Mouse (Mus musculus) heart, postnatal 0 days (tissue): Measurements from ENCODE around the gene Top3a. TPM values are rescaled to one million over a fixed set of nuclear protein-coding genes. Genes with fewer than 3 reads are reported as not detected.

Experiments used
- ATAC-seq: fragments of 200-750 bp; cut with Nextera tagmentation; 2 replicates; pipeline ENCODE4 v1.8.0; 2017; ENCODE audit warnings: low read depth, moderate number of reproducible peaks, moderate library complexity; ENCODE audit not compliant: insufficient read depth
- DNase-seq: peaks from one replicate; pipeline ENCODE4 v3.0.0-alpha.2; 2016; ENCODE audit warnings: low spot score
- H3K27ac ChIP-seq: fragments of 300-500 bp; sonication (generic); 2 replicates; pipeline ENCODE4 v1.5.1; 2014; ENCODE audit warnings: low read depth, mild to moderate bottlenecking
- H3K27me3 ChIP-seq: fragments of 300-500 bp; sonication (generic); 2 replicates; pipeline ENCODE4 v1.6.1; 2014; ENCODE audit warnings: low read length, mixed read lengths; ENCODE audit not compliant: control insufficient read depth, insufficient read depth
- H3K36me3 ChIP-seq: fragments of 300-500 bp; sonication (generic); replicated peaks from 2 replicates; pipeline ENCODE4 v1.6.1; 2014; ENCODE audit warnings: low read length, mixed read lengths; ENCODE audit not compliant: control insufficient read depth, insufficient read depth
- H3K4me1 ChIP-seq: fragments of 300-500 bp; sonication (generic); 2 replicates; pipeline ENCODE4 v1.6.1; 2014; ENCODE audit warnings: antibody characterized with exemption; ENCODE audit not compliant: control insufficient read depth, insufficient read depth
- H3K4me2 ChIP-seq: fragments of 300-500 bp; sonication (generic); 2 replicates; pipeline ENCODE4 v1.6.1; 2014; ENCODE audit warnings: low read depth, mild to moderate bottlenecking, low read length, moderate library complexity
- H3K4me3 ChIP-seq: fragments of 300-500 bp; sonication (generic); 2 replicates; pipeline ENCODE4 v1.5.1; 2014; ENCODE audit warnings: low read depth, low read length
- H3K9ac ChIP-seq: fragments of 300-500 bp; sonication (generic); replicated peaks from 2 replicates; pipeline ENCODE4 v1.6.1; 2014; ENCODE audit warnings: low read depth, low read length, mixed read lengths
- H3K9me3 ChIP-seq: fragments of 300-500 bp; sonication (generic); replicated peaks from 2 replicates; pipeline ENCODE4 v1.6.1; 2016; ENCODE audit warnings: low read length; ENCODE audit not compliant: control insufficient read depth
- CTCF ChIP-seq: IDR thresholded peaks from 2 replicates; pipeline ENCODE4 v1.5.1; 2016; ENCODE audit warnings: antibody characterized with exemption, control low read depth, low read depth
- EP300 ChIP-seq: IDR thresholded peaks from 2 replicates; pipeline ENCODE4 v1.6.1; 2016; ENCODE audit warnings: antibody characterized with exemption, low read depth
- WGBS: fragments of 180-500 bp; shearing (Covaris S2); extraction: QIAGEN DNeasy Blood & Tissue Kit; methylation state at CpG from one replicate; pipeline ENCODE4 v1.1.7; 2014; 5-methylcytosine and 5-hydroxymethylcytosine counted together
- polyA plus RNA-seq: library from polyadenylated mRNA; unstranded; fragments of >200 nt; fragmentation: Nextera tagmentation; extraction: Ambion mirVana; gene quantifications from 2 replicates; pipeline ENCODE4 v1.2.1, GENCODE M21; 2015
- total RNA-seq: library from RNA; depleted of rRNA; stranded (reverse); fragments of >200 nt; gene quantifications from 2 replicates; pipeline ENCODE4 v1.2.3, GENCODE M21; 2014; ENCODE audit warnings: low replicate concordance

Top3a gene
- total and polyA plus RNA-seq, 2 experiments from 2014 or later, result 4.4 to 7.3 TPM

DNA sequence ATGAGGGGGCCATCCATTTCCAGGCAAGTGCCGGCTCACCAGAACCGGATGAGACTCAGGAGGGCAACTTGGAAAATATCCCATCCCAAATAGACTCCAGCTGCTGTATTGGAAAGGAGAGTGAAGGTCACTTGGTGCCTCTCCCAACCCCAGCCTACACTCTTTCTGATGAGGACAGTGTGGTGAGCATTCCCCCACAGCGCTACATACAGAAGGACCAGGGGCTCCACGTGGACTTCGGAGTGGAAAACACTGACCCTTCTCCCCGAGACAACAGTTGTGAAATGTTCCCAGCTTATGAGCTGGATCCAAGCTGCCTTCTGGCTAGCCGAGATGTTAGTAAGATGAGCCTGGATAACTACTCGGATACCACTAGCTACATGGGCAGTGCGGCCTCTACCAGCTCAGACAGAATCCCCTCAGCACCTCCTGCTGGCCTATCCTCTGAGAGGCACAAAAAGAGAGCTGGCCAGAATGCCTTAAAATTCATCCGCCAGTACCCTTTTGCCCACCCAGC is 2.6 kb upstream of the Top3a start:
- Histone ChIP-seq H3K36me3 (peaks cover 22% of the 10 kb centered on the region), H3K27me3 (no peaks in the 10 kb centered on the region), H3K4me2 (peak overlapping the region; percentile 53), H3K4me3 (peak overlapping the region; percentile 20), H3K9me3 (no peaks in the 10 kb centered on the region), H3K4me1 (peaks cover 58% of the 10 kb centered on the region), H3K9ac (peak overlapping the region; percentile 21; the same call in 1 of the 2 replicates), H3K27ac (no peak overlapping the region)
- TF ChIP-seq CTCF, result no peak
- TF ChIP-seq EP300, result no peak
- no peak for DNase-seq
- no peak for ATAC-seq
- WGBS, result 78% methylated on average over 10 of the region's 10 CpGs

GRCm38 (mm10) chr11:60777801-60778370 is 721 bp upstream of the Top3a start:
- H3K9ac ChIP-seq, result peak overlapping the region; percentile 59
- no peak for DNase-seq
- H3K4me2 ChIP-seq, result peak overlapping the region; percentile 82
- no peak for ATAC-seq
- H3K27ac ChIP-seq, result peak overlapping the region; percentile 80
- 25% methylated on average over 16 of the region's 16 CpGs for WGBS
- peaks cover 58% of the 10 kb centered on the region for H3K4me1 ChIP-seq
- H3K36me3 ChIP-seq, result 0 out of 2 replicates have a peak, but pooled peaks cover 8% of the 10 kb centered on the region
- no peak for TF ChIP-seq EP300
- no peak for TF ChIP-seq CTCF
- H3K4me3 ChIP-seq, result peak overlapping the region; percentile 60
- no peaks in the 10 kb centered on the region for H3K27me3 ChIP-seq
- no peaks in the 10 kb centered on the region for H3K9me3 ChIP-seq

DNA sequence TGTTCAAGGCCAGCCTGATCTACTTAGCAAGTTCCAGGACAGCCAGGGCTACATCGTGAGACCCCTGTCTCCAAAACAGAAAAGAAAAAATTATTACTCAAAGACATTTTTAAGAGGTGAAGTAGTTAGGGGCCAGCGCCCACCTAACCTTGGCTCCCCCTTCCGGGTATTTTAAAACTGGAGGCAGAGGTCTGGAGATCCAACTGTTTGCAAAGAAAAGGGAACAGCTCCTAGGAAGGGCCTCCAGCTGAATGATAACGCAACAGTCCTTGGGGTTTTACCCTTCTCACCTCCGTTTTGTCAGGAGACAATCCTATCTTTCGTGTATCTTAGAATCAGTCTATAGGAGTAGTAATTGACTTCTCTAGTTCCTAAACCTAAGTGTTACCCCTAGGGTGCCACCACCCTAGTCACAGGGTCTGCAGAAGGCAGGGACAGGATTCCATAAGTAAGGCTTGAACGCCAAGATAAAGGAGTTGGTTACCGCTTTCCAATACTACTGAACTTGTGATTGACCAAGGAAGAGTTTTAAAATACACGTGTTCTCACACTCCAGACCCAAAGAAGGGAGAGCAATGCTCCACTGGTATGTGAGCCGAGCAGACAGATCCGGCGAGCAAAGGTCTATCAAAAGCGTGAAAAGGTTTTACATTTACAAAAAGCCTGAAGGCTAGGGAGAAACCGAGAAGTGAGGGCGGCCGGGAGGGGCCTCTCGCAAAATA is 897 bp downstream of the Top3a start:
- Histone ChIP-seq H3K36me3 (0 out of 2 replicates have a peak, but pooled peaks cover 8% of the 10 kb centered on the region), H3K4me3 (peak overlapping the region; percentile 60), H3K27me3 (no peaks in the 10 kb centered on the region), H3K9me3 (no peaks in the 10 kb centered on the region), H3K27ac (peak overlapping the region; percentile 80), H3K4me2 (peak overlapping the region; percentile 82), H3K9ac (peak overlapping the region; percentile 59), H3K4me1 (peaks cover 46% of the 10 kb centered on the region)
- DNase-seq (no peak), ATAC-seq (no peak)
- WGBS, result 5% methylated on average over 17 of the region's 17 CpGs
- TF ChIP-seq EP300, result no peak
- TF ChIP-seq CTCF, result no peak

GRCm38 (mm10) chr11:60775578-60775977 is 1.6 kb downstream of the Top3a start:
- H3K27ac ChIP-seq, result no peak overlapping the region

DNA sequence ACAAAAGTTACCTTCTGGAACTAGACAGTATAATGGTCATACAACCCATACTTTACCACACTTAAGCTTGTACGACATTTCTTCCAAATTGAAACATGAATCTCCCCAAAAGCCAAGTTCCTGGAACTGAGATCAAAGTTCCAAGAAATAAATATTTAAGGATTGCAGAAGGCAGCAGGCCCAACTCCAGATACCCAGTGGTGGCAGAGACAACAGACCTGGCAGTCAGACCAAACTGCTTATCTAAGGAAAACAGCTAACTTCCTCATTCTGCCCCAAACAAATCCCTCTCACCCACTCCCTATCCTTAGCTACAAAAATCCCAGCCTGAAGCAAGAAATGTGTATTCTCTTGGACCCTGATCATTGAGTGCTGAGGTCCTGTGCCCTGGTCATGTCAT is 2.3 kb downstream of the Top3a start:
- Histone ChIP-seq H3K36me3 (no peaks in the 10 kb centered on the region), H3K9me3 (no peaks in the 10 kb centered on the region), H3K27ac (no peak overlapping the region), H3K4me1 (peaks cover 31% of the 10 kb centered on the region), H3K9ac (no peak overlapping the region), H3K27me3 (no peaks in the 10 kb centered on the region), H3K4me2 (0 out of 2 replicates have a peak overlapping the region, but pooled peaks have one; percentile 7), H3K4me3 (no peak overlapping the region)
- TF ChIP-seq EP300, result no peak
- no peak for TF ChIP-seq CTCF
- no peak for DNase-seq
- ATAC-seq, result no peak
- 72% methylated on average over 1 of the region's 1 CpGs for WGBS

More at GRCm38 (mm10) chr11:60775578-60775977, 1.6 kb downstream of the Top3a start:
- ATAC-seq (no peak), DNase-seq (no peak)
- 0 out of 2 replicates have a peak, but pooled peaks cover 6% of the 10 kb centered on the region for H3K36me3 ChIP-seq
- peak overlapping the region; percentile 60; the same call in 1 of the 2 replicates for H3K4me3 ChIP-seq
- H3K9ac ChIP-seq, result peak overlapping the region; percentile 59; the same call in 1 of the 2 replicates
- peak overlapping the region; percentile 82 for H3K4me2 ChIP-seq
- H3K27me3 ChIP-seq, result no peaks in the 10 kb centered on the region
- peaks cover 39% of the 10 kb centered on the region for H3K4me1 ChIP-seq
- WGBS, result 40% methylated on average over 6 of the region's 6 CpGs
- TF ChIP-seq EP300, result no peak
- no peak for TF ChIP-seq CTCF
- H3K9me3 ChIP-seq, result no peaks in the 10 kb centered on the region
